Mouse (Mus musculus) thymus, postnatal 4 days (tissue): ENCODE results near the gene Ap3m1.

ENCODE experiments used
- DNase-seq: peaks from one replicate; pipeline ENCODE4 v3.0.0; 2021

Gene Ap3m1

DNA sequence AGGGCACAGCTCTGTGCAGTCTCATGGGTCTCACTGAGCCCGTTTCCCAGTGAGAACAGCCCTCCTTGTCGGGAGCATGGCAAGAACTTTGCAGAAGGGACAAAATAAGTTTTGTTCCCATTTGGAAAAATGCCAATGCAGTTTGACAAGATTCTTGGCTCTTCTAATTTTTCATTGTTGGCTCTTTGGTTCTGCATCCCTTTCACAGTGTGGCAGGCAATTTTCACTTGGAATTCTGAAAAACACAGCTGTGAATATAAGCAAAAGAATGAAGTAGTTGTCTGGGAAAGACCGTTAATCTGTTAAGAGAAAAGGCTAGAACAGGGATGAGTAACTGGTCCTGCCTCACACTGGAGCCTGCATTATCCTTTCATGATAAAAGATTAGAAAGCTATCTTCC is 54.8 kb downstream of the Ap3m1 start:
- DNase-seq = no peak

DNA sequence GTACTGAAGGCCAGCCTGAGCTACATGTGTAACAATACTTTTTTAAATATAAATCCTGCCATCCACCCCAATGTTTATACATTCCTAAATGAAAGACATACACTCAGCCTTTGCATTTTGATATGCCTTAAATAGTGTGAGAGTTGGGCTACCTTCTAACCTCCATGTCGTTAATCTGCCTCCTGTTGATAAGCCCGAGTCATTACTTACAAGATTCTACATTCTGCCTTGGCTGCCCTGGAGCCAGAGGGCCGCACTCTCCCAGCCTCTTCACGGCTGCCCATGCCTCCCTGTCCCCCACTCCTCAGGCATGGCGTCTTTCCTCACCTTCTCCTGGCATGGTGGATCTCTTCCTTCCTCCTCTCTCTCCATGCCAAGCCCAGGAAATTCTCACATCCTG is 55.9 kb downstream of the Ap3m1 start:
- DNase-seq = no peak

DNA sequence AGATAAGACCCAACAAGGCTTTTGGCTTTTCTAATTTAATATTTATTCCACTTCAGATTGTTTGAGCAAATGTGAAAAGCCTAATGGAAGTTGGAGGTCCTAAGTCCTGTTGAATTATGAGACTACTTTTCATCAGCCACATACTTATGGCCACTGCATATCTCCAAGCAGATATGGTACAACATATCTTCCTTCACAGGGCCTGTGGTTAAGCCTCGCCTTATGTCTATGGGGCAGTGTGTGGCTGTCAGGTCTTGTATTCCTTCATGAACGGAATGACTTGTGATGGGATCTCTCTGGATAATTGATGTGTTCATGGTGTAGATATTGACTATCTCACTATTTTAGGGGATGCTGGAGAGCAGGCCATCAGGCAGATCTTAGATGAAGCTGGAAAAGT is 56.8 kb downstream of the Ap3m1 start:
- no peak for DNase-seq

DNA sequence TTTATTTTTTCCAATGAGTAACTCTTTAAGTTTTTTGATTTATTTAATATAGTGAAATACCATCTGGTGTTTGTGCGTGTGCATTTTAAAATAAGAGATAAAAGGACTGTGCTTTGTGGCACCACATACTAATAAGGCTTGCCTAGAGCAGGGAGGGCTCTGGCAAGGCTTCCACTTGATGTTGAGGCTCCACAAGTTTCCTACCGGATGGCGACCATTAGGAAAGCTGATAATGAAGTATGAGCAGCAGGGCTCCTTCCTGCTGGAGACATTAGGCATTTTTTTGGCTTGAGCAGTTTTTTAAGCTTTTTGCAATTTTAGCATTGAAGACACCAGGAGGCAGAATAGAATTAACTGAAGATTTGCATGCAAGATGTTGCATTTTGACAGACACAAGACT is 57.8 kb downstream of the Ap3m1 start:
- DNase-seq = no peak

DNA sequence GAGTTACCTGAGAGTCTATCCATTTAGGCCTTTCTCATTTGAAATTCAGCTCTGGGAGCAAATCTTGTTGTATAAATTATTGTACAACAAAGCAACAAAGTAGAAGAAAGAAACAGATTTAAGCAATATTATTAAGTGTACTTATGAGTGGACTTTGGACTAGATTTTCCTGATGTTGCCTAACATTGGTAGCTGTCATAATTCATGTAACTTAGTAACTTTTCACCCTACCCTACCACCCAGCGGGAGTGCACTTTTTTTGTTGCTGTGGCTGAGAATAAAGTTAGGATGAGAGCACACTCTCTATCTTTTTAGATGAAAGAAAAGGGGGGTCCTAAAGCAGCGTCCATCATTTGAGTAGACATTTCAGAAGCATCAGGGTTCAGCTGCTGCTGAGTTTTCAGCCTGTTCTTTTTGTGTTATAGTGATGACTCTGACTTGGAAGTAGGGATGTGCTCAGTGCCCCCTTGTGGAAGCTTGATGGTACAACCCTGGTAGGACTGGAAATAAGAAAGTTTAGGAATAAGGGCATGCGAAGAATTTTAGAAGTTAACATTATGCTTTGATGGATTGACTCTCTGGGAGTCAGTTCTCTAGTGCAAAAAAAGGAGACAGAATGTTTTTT is 59.1 kb downstream of the Ap3m1 start:
- DNase-seq = peak; percentile 50

DNA sequence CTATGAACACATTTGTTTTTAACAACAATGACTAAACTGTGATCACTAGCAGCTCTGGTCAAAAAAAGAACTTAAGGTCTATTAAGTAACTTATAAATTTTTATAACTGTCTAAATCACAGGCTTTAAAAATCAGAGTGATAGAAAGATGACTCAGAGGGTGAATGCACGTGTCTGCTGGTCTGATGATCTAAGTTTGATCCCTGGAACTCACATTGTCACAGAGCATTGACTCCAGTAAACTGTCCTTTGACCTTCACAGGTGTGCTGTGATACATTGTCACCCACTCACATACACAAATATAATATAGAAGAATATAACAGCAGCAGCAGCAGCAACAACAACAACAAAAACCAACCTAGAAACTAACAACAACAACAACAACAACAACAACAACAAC is 60.8 kb downstream of the Ap3m1 start:
- DNase-seq = no peak

DNA sequence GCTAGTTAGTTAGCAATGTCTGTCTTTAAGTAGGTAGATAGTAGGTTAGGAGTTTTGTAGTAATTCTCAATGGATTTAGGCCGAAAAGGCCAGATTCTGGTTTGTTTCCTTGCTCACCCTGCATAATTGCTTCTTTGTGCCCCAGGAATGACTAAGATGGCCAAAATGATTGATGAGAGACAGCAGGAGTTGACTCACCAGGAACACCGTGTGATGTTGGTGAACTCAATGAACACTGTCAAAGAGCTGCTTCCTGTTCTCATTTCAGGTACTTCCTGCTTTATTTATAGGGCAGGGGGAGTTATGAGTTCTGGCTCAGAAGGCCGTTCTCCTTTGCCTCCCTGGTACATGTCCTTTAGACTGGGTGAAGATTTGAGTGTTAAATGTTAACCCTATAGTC is 66.8 kb downstream of the Ap3m1 start:
- no peak for DNase-seq

DNA sequence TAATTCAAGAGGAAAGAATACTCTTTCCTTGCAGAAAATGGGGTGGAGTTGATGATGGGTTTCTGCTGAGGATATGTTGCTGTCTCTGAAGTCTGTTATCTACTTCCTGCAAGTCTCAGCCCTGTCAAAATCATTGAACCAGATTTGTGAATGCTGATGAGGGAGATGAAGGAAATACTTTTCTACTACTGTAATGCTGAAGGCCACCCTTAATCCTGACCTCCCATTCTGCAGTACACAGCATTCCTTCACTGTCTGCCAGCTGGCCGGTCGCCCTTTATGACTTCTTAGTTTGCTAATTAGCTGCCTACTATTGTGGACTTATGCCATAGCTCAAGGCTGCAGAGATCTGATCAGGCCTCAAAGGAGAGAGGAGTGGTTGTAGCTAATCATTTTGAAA is 68.5 kb downstream of the Ap3m1 start:
- no peak for DNase-seq
